Mouse (Mus musculus) thymus, adult 2 months (tissue): ENCODE measurements around the gene Coq5.

ENCODE experiments used
- CTCF ChIP-seq: fragments of 200-500 bp; IDR thresholded peaks from 2 replicates; pipeline ENCODE4 v1.5.1; 2012; ENCODE audit warnings: mild to moderate bottlenecking, control low read depth, low read length, moderate library complexity, borderline replicate concordance; ENCODE audit not compliant: control insufficient read depth, poor library complexity, insufficient read depth; ENCODE audit errors: extremely low read depth
- POLR2A ChIP-seq: fragments of 200-500 bp; IDR thresholded peaks from 2 replicates; pipeline ENCODE4 v1.6.1; 2012; ENCODE audit warnings: mild to moderate bottlenecking, low read length, control low read depth, moderate library complexity; ENCODE audit not compliant: control insufficient read depth, poor library complexity, insufficient read depth; ENCODE audit errors: extremely low read depth

DNA sequence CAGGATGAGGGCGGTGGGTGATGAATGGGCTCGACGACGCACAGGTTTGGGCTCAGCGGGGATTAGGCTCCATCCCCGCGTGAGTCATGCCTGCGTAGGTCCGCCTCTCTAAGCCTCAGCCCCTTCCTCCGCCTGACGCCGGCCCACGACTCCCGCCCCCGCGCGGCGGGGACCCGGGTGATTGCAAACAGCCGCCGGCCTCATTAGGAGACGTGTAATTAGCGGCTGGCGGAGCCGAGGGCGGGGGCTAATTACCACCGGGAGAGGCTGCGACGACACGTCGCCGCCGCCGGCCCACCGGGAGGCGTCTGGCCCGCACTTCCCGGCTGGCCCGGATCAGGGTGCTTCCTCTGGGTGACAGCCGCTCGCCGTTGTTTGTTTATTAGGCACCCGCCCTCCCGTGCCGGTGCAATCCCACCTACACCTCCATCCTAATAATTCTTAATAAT, 44.1 kb upstream of the Coq5 start:
- TF ChIP-seq CTCF = peak; percentile 52; the same call in 1 of the 2 replicates
- no peak for TF ChIP-seq POLR2A
